Mouse (Mus musculus): Measurements from ENCODE around the gene Gm17324.

Gm17324 gene

GRCm38 (mm10) chr9:78474270-78474669 is 25.7 kb upstream of the Gm17324 start:
- no peak for TF ChIP-seq GATA4 (IDR thresholded peaks at IDR 0.05; ENCODE audit: insufficient replicate concordance, low read length)

GRCm38 (mm10) chr9:78473588-78473987 is 25.0 kb upstream of the Gm17324 start:
- TF ChIP-seq GATA4 (IDR thresholded peaks at IDR 0.05; ENCODE audit: insufficient replicate concordance, low read length) = no peak

- no peak for TF ChIP-seq GATA4 (IDR thresholded peaks at IDR 0.05; ENCODE audit: insufficient replicate concordance, low read length)
These were observed 17.1 kb upstream of the Gm17324 start for GRCm38 (mm10) chr9:78465725-78466124.

GRCm38 (mm10) chr9:78463337-78463736 is 14.8 kb upstream of the Gm17324 start:
- no peak for TF ChIP-seq GATA4 (IDR thresholded peaks at IDR 0.05; ENCODE audit: insufficient replicate concordance, low read length)

GRCm38 (mm10) chr9:78457026-78457425 is 8.4 kb upstream of the Gm17324 start:
- no peak for TF ChIP-seq GATA4 (IDR thresholded peaks at IDR 0.05; ENCODE audit: insufficient replicate concordance, low read length)

- TF ChIP-seq GATA4 (IDR thresholded peaks at IDR 0.05; ENCODE audit: insufficient replicate concordance, low read length) = no peak
These were observed 2.8 kb upstream of the Gm17324 start for GRCm38 (mm10) chr9:78451382-78451781.

GRCm38 (mm10) chr9:78450404-78450803 is 1.8 kb upstream of the Gm17324 start:
- TF ChIP-seq GATA4 (IDR thresholded peaks at IDR 0.05; ENCODE audit: insufficient replicate concordance, low read length) = no peak

GRCm38 (mm10) chr9:78447606-78447972 is 997 bp downstream of the Gm17324 start:
- no peak for TF ChIP-seq GATA4 (IDR thresholded peaks at IDR 0.05; ENCODE audit: insufficient replicate concordance, low read length)

GRCm38 (mm10) chr9:78442579-78443392 is 5.8 kb downstream of the Gm17324 start, which contains the start of gene Cgas:
Gene Cgas (minus strand): TSS chr9:78443237.
- TF ChIP-seq GATA4 (IDR thresholded peaks at IDR 0.05; ENCODE audit: insufficient replicate concordance, low read length) = no peak

GRCm38 (mm10) chr9:78442237-78442578 is 6.4 kb downstream of the Gm17324 start:
- no peak for TF ChIP-seq GATA4 (IDR thresholded peaks at IDR 0.05; ENCODE audit: insufficient replicate concordance, low read length)

GRCm38 (mm10) chr9:78439426-78439825 is 9.2 kb downstream of the Gm17324 start:
- TF ChIP-seq GATA4 (IDR thresholded peaks at IDR 0.05; ENCODE audit: insufficient replicate concordance, low read length) = no peak

GRCm38 (mm10) chr9:78432471-78432870 is 16.1 kb downstream of the Gm17324 start:
- TF ChIP-seq GATA4 (IDR thresholded peaks at IDR 0.05; ENCODE audit: insufficient replicate concordance, low read length) = no peak

- TF ChIP-seq GATA4 (IDR thresholded peaks at IDR 0.05; ENCODE audit: insufficient replicate concordance, low read length) = no peak
These were observed 18.1 kb downstream of the Gm17324 start for GRCm38 (mm10) chr9:78430486-78430885.

- TF ChIP-seq GATA4 (IDR thresholded peaks at IDR 0.05; ENCODE audit: insufficient replicate concordance, low read length) = no peak
These were observed 19.0 kb downstream of the Gm17324 start for GRCm38 (mm10) chr9:78429551-78429950.

GRCm38 (mm10) chr9:78428870-78429432 is 19.6 kb downstream of the Gm17324 start:
- TF ChIP-seq GATA4 (IDR thresholded peaks at IDR 0.05; ENCODE audit: insufficient replicate concordance, low read length) = no peak

- TF ChIP-seq GATA4 (IDR thresholded peaks at IDR 0.05; ENCODE audit: insufficient replicate concordance, low read length) = no peak
These were observed 20.4 kb downstream of the Gm17324 start for GRCm38 (mm10) chr9:78428185-78428584.

GRCm38 (mm10) chr9:78427362-78427781 is 21.2 kb downstream of the Gm17324 start:
- TF ChIP-seq GATA4 (IDR thresholded peaks at IDR 0.05; ENCODE audit: insufficient replicate concordance, low read length) = no peak
